Mouse (Mus musculus) neural tube, embryonic 10.5 days (tissue): ENCODE measurements around the gene Mrpl19.

ENCODE experiments used
- DNase-seq: peaks from one replicate; pipeline ENCODE4 v3.0.0-alpha.2; 2017; ENCODE audit warnings: low spot score; ENCODE audit errors: extremely low spot score

Gene Mrpl19

GRCm38 (mm10) chr6:81933281-81933680, 32.5 kb downstream of the Mrpl19 start:
- no peak for DNase-seq

- no peak for DNase-seq
These were observed 36.4 kb downstream of the Mrpl19 start for GRCm38 (mm10) chr6:81929402-81929801.

- DNase-seq = no peak
These were observed 41.5 kb downstream of the Mrpl19 start for GRCm38 (mm10) chr6:81924304-81924703.

- peak; percentile 97 for DNase-seq
These were observed 42.1 kb downstream of the Mrpl19 start, which contains the start of gene Gcfc2 for GRCm38 (mm10) chr6:81923523-81924142. Gene Gcfc2 (plus strand): TSS chr6:81923669.

- no peak for DNase-seq
These were observed 53.6 kb downstream of the Mrpl19 start for GRCm38 (mm10) chr6:81912177-81912576.

- DNase-seq = no peak
These were observed 54.0 kb downstream of the Mrpl19 start for GRCm38 (mm10) chr6:81911713-81912112.

GRCm38 (mm10) chr6:81911244-81911643, 54.5 kb downstream of the Mrpl19 start:
- DNase-seq = no peak

GRCm38 (mm10) chr6:81910302-81910855, 55.4 kb downstream of the Mrpl19 start:
- DNase-seq = no peak
